9 mouse cellular contexts compared by ENCODE assay signal in the genomic region with DNA sequence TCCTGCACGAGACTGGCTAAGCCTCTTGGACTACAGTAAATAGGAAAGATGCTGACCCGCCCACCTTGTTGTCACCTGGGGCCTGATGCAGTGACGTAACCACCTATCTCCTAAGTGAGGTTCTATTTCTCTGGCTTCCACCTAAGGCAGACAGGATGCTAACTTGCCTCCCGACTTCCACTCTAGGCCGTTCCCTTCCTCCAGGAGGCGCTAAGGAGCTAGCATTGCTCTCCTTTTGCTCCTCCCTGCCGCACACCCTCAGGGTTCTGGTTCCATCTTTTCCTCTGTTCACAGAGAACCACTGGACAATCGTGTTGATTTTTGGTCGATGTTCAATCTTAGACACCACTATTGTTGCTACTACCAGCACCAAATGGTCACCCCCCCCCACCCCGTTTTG. TPM values are rescaled to one million over a fixed set of nuclear protein-coding genes. Genes with fewer than 3 reads are reported as not detected.
A peak's percentile ranks its signal among the peaks of the same experiment; 100 is the strongest.
DNase-seq lines count a peak whose midpoint lies in the region; ATAC-seq and TF ChIP-seq lines count a peak whose summit lies in the region.
"Had no signal": no experiment of that assay in that cellular context is flagged by ENCODE, and none has a peak within 500 bp of the region (broad histone marks: within the 10 kb centered on the region; RNA-seq: fewer than 3 reads in every experiment).

No protein-coding gene starts in this region.

- TF ChIP-seq CTCF in stomach, postnatal 0 days (IDR thresholded peaks at IDR 0.05; ENCODE audit: low read depth): peak; percentile 61

- no peak overlapping the region for H3K9ac ChIP-seq in midbrain, embryonic 15.5 days
- H3K9ac ChIP-seq in stomach, postnatal 0 days (ENCODE audit: low read length): no peak overlapping the region
- H3K9ac ChIP-seq: hindbrain, embryonic 14.5 days had no signal

- 42% methylated on average over 10 of the region's 10 CpGs for WGBS in midbrain, embryonic 10.5 days
- WGBS in midbrain, embryonic 15.5 days: 44% methylated on average over 10 of the region's 10 CpGs
- WGBS in stomach, postnatal 0 days: 45% methylated on average over 10 of the region's 10 CpGs

- no peak overlapping the region for H3K27ac ChIP-seq in midbrain, embryonic 10.5 days (replicated peaks)
- no peak overlapping the region for H3K27ac ChIP-seq in midbrain, embryonic 15.5 days
- no peak overlapping the region for H3K27ac ChIP-seq in stomach, postnatal 0 days (replicated peaks)
- H3K27ac ChIP-seq: hindbrain, embryonic 14.5 days had no signal

- no peaks in the 10 kb centered on the region for H3K27me3 ChIP-seq in midbrain, embryonic 10.5 days (ENCODE audit: low read depth, poor library complexity, severe bottlenecking)
- no peaks in the 10 kb centered on the region for H3K27me3 ChIP-seq in midbrain, embryonic 15.5 days (replicated peaks)
- no peaks in the 10 kb centered on the region for H3K27me3 ChIP-seq in stomach, postnatal 0 days (ENCODE audit: control insufficient read depth, insufficient read depth, low read length)

- TF ChIP-seq EP300 in stomach, postnatal 0 days (optimal IDR thresholded peaks at IDR 0.05): no peak

- peak; percentile 27 for DNase-seq in gastrocnemius, postnatal 10 days
- no peak for DNase-seq in gastrocnemius, postnatal 36 days
- peak; percentile 24 for DNase-seq in midbrain, embryonic 10.5 days (ENCODE audit: low spot score)
- DNase-seq in WW6 (ENCODE audit: low read depth, low spot score): peak; percentile 59
- DNase-seq in stomach, postnatal 0 days (ENCODE audit: low spot score): no peak

- peaks cover 14% of the 10 kb centered on the region; the same call in 1 of the 2 replicates for H3K36me3 ChIP-seq in midbrain, embryonic 10.5 days
- H3K36me3 ChIP-seq in midbrain, embryonic 15.5 days (replicated peaks): no peaks in the 10 kb centered on the region
- H3K36me3 ChIP-seq in stomach, postnatal 0 days (ENCODE audit: control insufficient read depth, insufficient read depth, low read length): no peaks in the 10 kb centered on the region; the same call in 1 of the 2 replicates

- no peak for ATAC-seq in midbrain, embryonic 15.5 days (replicated peaks)
- ATAC-seq in stomach, postnatal 0 days (ENCODE audit: low FRiP score, low TSS enrichment): no peak
- no peak for ATAC-seq in erythroid progenitor cell, adult 5-6 weeks (replicated peaks; ENCODE audit: low FRiP score, poor library complexity, severe bottlenecking)
- ATAC-seq in inflammation-experienced regulatory T-cells, adult 6 months: no peak

- intact Hi-C loops in gastrocnemius, postnatal 36 days (cut with DNase I): no loop called here

- H3K9me3 ChIP-seq in midbrain, embryonic 10.5 days (replicated peaks): no peaks in the 10 kb centered on the region
- H3K9me3 ChIP-seq in midbrain, embryonic 15.5 days: no peaks in the 10 kb centered on the region
- H3K9me3 ChIP-seq in stomach, postnatal 0 days (ENCODE audit: control insufficient read depth, low read length): no peaks in the 10 kb centered on the region

- no peaks in the 10 kb centered on the region for H3K4me1 ChIP-seq in midbrain, embryonic 10.5 days
- H3K4me1 ChIP-seq in midbrain, embryonic 15.5 days: no peaks in the 10 kb centered on the region
- no peaks in the 10 kb centered on the region for H3K4me1 ChIP-seq in stomach, postnatal 0 days (replicated peaks; ENCODE audit: control insufficient read depth, insufficient read depth)

- H3K4me2 ChIP-seq in midbrain, embryonic 15.5 days: no peak overlapping the region
- no peak overlapping the region for H3K4me2 ChIP-seq in stomach, postnatal 0 days (replicated peaks; ENCODE audit: low read depth)
- H3K4me2 ChIP-seq: hindbrain, embryonic 14.5 days had no signal

- H3K4me3 ChIP-seq in midbrain, embryonic 10.5 days: no peak overlapping the region
- H3K4me3 ChIP-seq in midbrain, embryonic 15.5 days: no peak overlapping the region
- H3K4me3 ChIP-seq in stomach, postnatal 0 days (ENCODE audit: low read depth, low read length): no peak overlapping the region

RNA-seq across cellular contexts. Expression of a gene that starts 8.6 kb away (rescaled TPM):
- total RNA-seq in gastrocnemius, postnatal 10 days (2021): 10 to 100 TPM; 15.1 to 15.8 TPM
- total RNA-seq in gastrocnemius, postnatal 36 days (2021): 10 to 100 TPM; 22.1 to 23.9 TPM
- 14.3 and 16.3 TPM in 2 replicates for polyA plus RNA-seq in midbrain, embryonic 10.5 days (2016; fragmentation: Nextera tagmentation; extraction: Ambion mirVana)
- polyA plus RNA-seq in midbrain, embryonic 15.5 days (2015; fragmentation: Nextera tagmentation; extraction: Ambion mirVana): 29.5 and 31.9 TPM in 2 replicates
- 9.6 and 10.3 TPM in 2 replicates for polyA plus RNA-seq in stomach, postnatal 0 days (2015; fragmentation: Nextera tagmentation; extraction: Ambion mirVana)
- 2.9 and 3.2 TPM in 2 replicates for total RNA-seq in erythroid progenitor cell, adult 5-6 weeks (2015; ENCODE audit: low replicate concordance)
- total RNA-seq in erythroid progenitor cell, adult 5-6 weeks (2017; ENCODE audit: low replicate concordance): 3.3 and 3.6 TPM in 2 replicates
- 100 to 1,000 TPM in 2 of 3 experiments, 10 to 100 TPM in 1; 87.7 to 147 (median 136) TPM for polyA plus RNA-seq in inflammation-experienced regulatory T-cells, adult 6 months (2017; shearing (Covaris generic))

RNA-seq across cellular contexts. Expression of a gene that starts 36.2 kb away (rescaled TPM):
- total RNA-seq in gastrocnemius, postnatal 10 days (2021): 1 to 10 TPM; 5.7 to 9.4 TPM
- total RNA-seq in gastrocnemius, postnatal 36 days (2021): 1 to 10 TPM; 5.6 to 6.0 TPM
- 2.3 and 2.6 TPM in 2 replicates for polyA plus RNA-seq in midbrain, embryonic 10.5 days (2016; fragmentation: Nextera tagmentation; extraction: Ambion mirVana)
- polyA plus RNA-seq in midbrain, embryonic 15.5 days (2015; fragmentation: Nextera tagmentation; extraction: Ambion mirVana): 0.48 and 0.72 TPM in 2 replicates
- polyA plus RNA-seq in stomach, postnatal 0 days (2015; fragmentation: Nextera tagmentation; extraction: Ambion mirVana): 1.9 and 2.0 TPM in 2 replicates
- not detected in 2 replicates for total RNA-seq in erythroid progenitor cell, adult 5-6 weeks (2015; ENCODE audit: low replicate concordance)
- 0.13 TPM in 1 of 2 replicates, not detected in the other for total RNA-seq in erythroid progenitor cell, adult 5-6 weeks (2017; ENCODE audit: low replicate concordance)
- 1 to 10 TPM in 2 of 3 experiments, under 1 TPM in 1; 0.37 to 2.9 (median 1.0) TPM for polyA plus RNA-seq in inflammation-experienced regulatory T-cells, adult 6 months (2017; shearing (Covaris generic))

Comparison
In these comparisons a context has a peak if more than half of its experiments do, and no peak if none do; other contexts are left out.
1. DNase-seq: peak in gastrocnemius, postnatal 10 days (single experiment), midbrain, embryonic 10.5 days (single experiment) and WW6 (single experiment); none in gastrocnemius, postnatal 36 days (0 of 2) and stomach, postnatal 0 days (single experiment).